Mouse (Mus musculus): Measurements from ENCODE around the gene Bri3bp. TPM values are rescaled to one million over a fixed set of nuclear protein-coding genes. Genes with fewer than 3 reads are reported as not detected.
"Not testable (repeated sequence)": the region's sequence is repeated elsewhere in the genome, so short reads cannot be mapped to it uniquely, and the experiment has no call there.

The Bri3bp gene
- total RNA-seq (2014; rRNA removed; ENCODE audit: low replicate concordance) (27.8 and 41.5 TPM in 2 replicates), polyA plus RNA-seq (2015; fragmentation: Nextera tagmentation; extraction: Ambion mirVana) (59.2 and 65.8 TPM in 2 replicates)

DNA sequence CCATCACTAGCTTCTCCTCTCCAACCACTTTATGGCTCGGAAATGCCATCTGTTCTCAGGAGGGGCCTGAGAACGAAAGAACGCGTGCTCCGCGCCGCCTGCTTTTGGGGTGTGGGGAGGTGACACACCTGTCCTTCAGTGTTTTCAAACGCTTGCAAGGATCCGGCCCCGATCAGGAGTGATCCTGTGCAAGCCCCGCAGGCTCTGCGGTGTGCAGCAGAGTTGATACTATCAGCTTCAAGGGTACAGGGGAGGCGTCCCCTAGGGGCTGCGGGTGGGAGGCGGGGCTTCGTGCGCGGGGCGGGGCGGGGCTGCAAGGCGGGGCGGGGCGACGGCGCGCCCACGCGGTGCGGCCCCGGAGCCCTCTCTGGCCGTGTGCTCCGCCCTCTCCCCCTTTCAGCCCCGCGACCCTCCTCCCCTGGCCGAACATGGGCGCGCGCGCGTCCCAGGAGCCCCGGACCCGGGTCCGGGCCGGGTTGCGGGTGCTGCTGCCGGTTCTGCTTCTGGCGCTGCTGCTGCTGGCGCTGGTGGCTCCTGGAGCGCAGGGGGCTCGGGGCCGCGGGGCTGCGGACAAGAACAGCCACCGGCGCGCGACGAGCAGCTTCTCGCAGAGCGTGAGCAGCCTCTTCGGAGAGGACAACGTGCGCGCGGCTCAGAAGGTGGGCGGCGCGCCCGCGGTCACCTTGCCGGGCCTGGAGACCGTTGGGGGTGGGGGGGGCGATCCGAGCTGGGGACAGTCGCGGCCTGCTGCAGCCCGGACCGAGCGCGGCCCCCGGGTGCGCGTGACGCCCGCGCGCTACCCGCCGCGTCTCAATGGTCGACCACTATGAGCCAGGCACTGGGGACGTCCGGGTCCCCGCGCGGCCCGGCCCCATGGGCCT is at the start of gene Bri3bp:
TSS of gene Bri3bp (plus strand) at position 335 of the 881 bp plus-strand sequence.
- H3K4me3 ChIP-seq (ENCODE audit: low read depth, low read length): peak within 1 kb of the TSS; percentile 96
- TF ChIP-seq EP300 (IDR thresholded peaks at IDR 0.05; ENCODE audit: low read depth) (no peak), CTCF (IDR thresholded peaks at IDR 0.05; ENCODE audit: low read depth) (no peak)
- DNase-seq (ENCODE audit: low spot score) (peak; percentile 60), ATAC-seq (ENCODE audit: insufficient read depth, low read depth) (peak; percentile 90)
- H3K4me2 ChIP-seq (ENCODE audit: low read depth, low read length): peak within 1 kb of the TSS; percentile 94
- peak within 1 kb of the TSS; percentile 85 for H3K9ac ChIP-seq (replicated peaks; ENCODE audit: low read depth, low read length)
- no peaks in the 10 kb centered on the region for H3K9me3 ChIP-seq (replicated peaks; ENCODE audit: control insufficient read depth, low read length)
- WGBS: 1% methylated on average over 63 of the region's 97 CpGs
- H3K4me1 ChIP-seq (ENCODE audit: control insufficient read depth, insufficient read depth): peaks cover 4% of the 10 kb centered on the region; the same call in 1 of the 2 replicates
- H3K27me3 ChIP-seq (ENCODE audit: control insufficient read depth, insufficient read depth, low read length): no peaks in the 10 kb centered on the region
- peak within 1 kb of the TSS; percentile 92 for H3K27ac ChIP-seq (ENCODE audit: low read depth)
- H3K36me3 ChIP-seq (replicated peaks; ENCODE audit: control insufficient read depth, insufficient read depth, low read length): no peaks in the 10 kb centered on the region

DNA sequence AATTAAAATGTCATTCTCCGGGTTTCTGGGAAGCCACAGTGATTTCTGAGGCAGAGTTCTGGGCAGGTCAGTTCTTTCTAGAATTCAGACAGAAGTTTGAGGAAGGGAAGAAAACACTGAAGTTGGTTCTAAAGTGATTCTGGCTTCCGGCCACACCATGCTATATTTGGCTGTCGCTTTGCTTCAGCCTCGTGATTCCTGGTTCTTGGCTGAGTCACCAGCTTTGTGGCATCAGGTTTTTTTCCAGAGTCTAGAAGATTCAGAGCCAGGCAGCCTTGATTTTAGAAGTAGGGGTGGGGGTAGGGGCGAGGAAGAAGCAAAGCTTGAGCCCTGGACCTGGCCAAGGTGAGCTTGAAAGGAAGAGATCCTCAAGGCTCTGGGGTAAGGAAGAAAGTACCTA is 49.8 kb upstream of the Bri3bp start:
- Histone ChIP-seq H3K9me3 (replicated peaks; ENCODE audit: control insufficient read depth, low read length) (no peaks in the 10 kb centered on the region), H3K4me3 (ENCODE audit: low read depth, low read length) (no peak overlapping the region), H3K36me3 (replicated peaks; ENCODE audit: control insufficient read depth, insufficient read depth, low read length) (0 out of 2 replicates have a peak, but pooled peaks cover 6% of the 10 kb centered on the region), H3K27me3 (ENCODE audit: control insufficient read depth, insufficient read depth, low read length) (no peaks in the 10 kb centered on the region), H3K27ac (ENCODE audit: low read depth) (peak overlapping the region; percentile 97), H3K9ac (replicated peaks; ENCODE audit: low read depth, low read length) (peak overlapping the region; percentile 44; the same call in 1 of the 2 replicates), H3K4me2 (ENCODE audit: low read depth, low read length) (peak overlapping the region; percentile 45), H3K4me1 (ENCODE audit: control insufficient read depth, insufficient read depth) (peaks cover 25% of the 10 kb centered on the region)
- TF ChIP-seq CTCF (IDR thresholded peaks at IDR 0.05; ENCODE audit: low read depth) (no peak), EP300 (IDR thresholded peaks at IDR 0.05; ENCODE audit: low read depth) (peak; percentile 81)
- WGBS: 27% methylated on average over 5 of the region's 5 CpGs
- DNase-seq (ENCODE audit: low spot score) (peak; percentile 91), ATAC-seq (ENCODE audit: insufficient read depth, low read depth) (no peak)

DNA sequence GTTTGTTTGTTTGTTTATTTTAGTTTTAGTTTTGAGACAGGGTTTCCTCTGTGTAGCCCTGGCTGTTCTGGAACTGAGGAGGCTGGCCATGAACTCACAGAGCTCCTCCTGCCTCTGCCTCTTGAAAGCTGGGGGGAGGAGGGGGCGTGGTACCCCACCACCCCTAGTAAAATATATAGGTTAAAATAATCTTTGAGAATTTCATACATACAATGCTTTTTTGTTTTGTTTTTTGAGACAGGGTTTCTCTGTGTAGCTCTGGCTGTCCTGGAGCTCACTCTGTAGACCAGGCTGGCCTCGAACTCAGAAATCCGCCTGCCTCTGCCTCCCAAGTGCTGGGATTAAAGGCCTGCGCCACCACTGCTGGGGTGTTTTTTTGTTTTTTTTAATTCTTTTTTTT is 49.2 kb upstream of the Bri3bp start:
- Histone ChIP-seq H3K4me2 (ENCODE audit: low read depth, low read length) (peak overlapping the region; percentile 45), H3K4me3 (ENCODE audit: low read depth, low read length) (0 out of 2 replicates have a peak overlapping the region, but pooled peaks have one; percentile 19), H3K27ac (ENCODE audit: low read depth) (peak overlapping the region; percentile 97), H3K9ac (replicated peaks; ENCODE audit: low read depth, low read length) (peak overlapping the region; percentile 32; the same call in 1 of the 2 replicates), H3K4me1 (ENCODE audit: control insufficient read depth, insufficient read depth) (peaks cover 25% of the 10 kb centered on the region)
- WGBS: 93% methylated on average over 4 of the region's 4 CpGs
- H3K36me3 ChIP-seq (replicated peaks; ENCODE audit: control insufficient read depth, insufficient read depth, low read length); H3K27me3 ChIP-seq (ENCODE audit: control insufficient read depth, insufficient read depth, low read length); ATAC-seq (ENCODE audit: insufficient read depth, low read depth); H3K9me3 ChIP-seq (replicated peaks; ENCODE audit: control insufficient read depth, low read length); DNase-seq (ENCODE audit: low spot score): not testable (repeated sequence)

DNA sequence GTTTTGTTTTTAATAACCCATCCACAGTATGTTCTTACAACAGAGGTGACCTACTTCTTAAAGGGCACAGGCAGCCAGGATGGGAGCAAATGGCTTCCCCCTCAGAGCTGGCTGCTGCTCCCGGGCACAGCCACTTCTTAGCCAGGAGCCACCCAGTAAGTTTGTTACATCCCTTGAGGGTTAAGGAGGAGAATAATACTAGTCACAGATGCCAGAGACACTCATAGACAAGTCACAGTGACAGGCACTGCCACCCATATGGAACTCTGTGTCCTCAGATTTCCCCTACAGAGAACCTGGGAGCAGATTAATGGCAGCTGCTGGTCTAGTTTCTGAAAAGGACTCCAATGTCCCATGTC is 48.8 kb upstream of the Bri3bp start:
- Histone ChIP-seq H3K27ac (ENCODE audit: low read depth) (peak overlapping the region; percentile 97), H3K27me3 (ENCODE audit: control insufficient read depth, insufficient read depth, low read length) (no peaks in the 10 kb centered on the region), H3K4me1 (ENCODE audit: control insufficient read depth, insufficient read depth) (peaks cover 25% of the 10 kb centered on the region), H3K4me2 (ENCODE audit: low read depth, low read length) (peak overlapping the region; percentile 34), H3K36me3 (replicated peaks; ENCODE audit: control insufficient read depth, insufficient read depth, low read length) (0 out of 2 replicates have a peak, but pooled peaks cover 6% of the 10 kb centered on the region), H3K9me3 (replicated peaks; ENCODE audit: control insufficient read depth, low read length) (no peaks in the 10 kb centered on the region), H3K4me3 (ENCODE audit: low read depth, low read length) (peak overlapping the region; percentile 19; the same call in 1 of the 2 replicates), H3K9ac (replicated peaks; ENCODE audit: low read depth, low read length) (peak overlapping the region; percentile 32; the same call in 1 of the 2 replicates)
- no peak for DNase-seq (ENCODE audit: low spot score)
- WGBS: 13% methylated on average over 1 of the region's 1 CpGs
- TF ChIP-seq CTCF (IDR thresholded peaks at IDR 0.05; ENCODE audit: low read depth) (no peak), EP300 (IDR thresholded peaks at IDR 0.05; ENCODE audit: low read depth) (no peak)
- ATAC-seq (ENCODE audit: insufficient read depth, low read depth): no peak

DNA sequence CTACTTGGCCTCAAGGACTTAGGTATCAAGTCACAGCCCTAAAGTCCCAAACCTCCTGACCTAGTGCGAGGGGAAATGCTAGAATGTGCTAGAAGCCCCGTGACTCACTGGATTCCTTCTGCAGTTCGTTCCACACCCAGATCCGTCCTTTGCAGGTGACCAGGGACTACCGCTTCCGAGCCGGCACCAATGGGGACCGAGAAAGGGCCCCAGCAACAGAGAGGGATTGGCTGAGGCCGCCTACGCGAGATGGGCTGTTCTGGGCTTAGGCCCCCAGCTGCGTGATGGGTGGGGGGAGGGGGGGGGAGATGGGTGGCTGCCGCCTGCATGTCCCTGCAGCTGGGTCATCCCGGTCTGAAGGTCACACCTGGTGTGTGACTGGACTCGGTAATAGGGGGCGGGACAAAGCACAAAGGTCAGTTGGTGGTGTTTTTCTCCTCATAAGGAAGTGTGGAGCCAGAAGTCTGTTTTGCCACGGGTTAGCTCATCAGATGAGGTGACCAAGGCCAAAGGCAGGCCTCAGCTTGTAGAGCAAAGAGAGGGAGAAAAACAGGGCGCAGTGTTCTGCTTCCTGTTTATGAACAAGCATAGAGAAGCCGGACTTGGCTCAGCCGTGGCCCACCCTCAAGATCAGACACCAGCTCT is 48.3 kb upstream of the Bri3bp start:
- Histone ChIP-seq H3K4me2 (ENCODE audit: low read depth, low read length) (peak overlapping the region; percentile 48), H3K4me3 (ENCODE audit: low read depth, low read length) (peak overlapping the region; percentile 19), H3K9ac (replicated peaks; ENCODE audit: low read depth, low read length) (peak overlapping the region; percentile 39), H3K27me3 (ENCODE audit: control insufficient read depth, insufficient read depth, low read length) (no peaks in the 10 kb centered on the region), H3K36me3 (replicated peaks; ENCODE audit: control insufficient read depth, insufficient read depth, low read length) (0 out of 2 replicates have a peak, but pooled peaks cover 5% of the 10 kb centered on the region), H3K9me3 (replicated peaks; ENCODE audit: control insufficient read depth, low read length) (no peaks in the 10 kb centered on the region), H3K27ac (ENCODE audit: low read depth) (peak overlapping the region; percentile 97), H3K4me1 (ENCODE audit: control insufficient read depth, insufficient read depth) (peaks cover 25% of the 10 kb centered on the region)
- under 1% methylated on average over 20 of the region's 20 CpGs for WGBS
- TF ChIP-seq CTCF (IDR thresholded peaks at IDR 0.05; ENCODE audit: low read depth) (no peak), EP300 (IDR thresholded peaks at IDR 0.05; ENCODE audit: low read depth) (peak; percentile 93)
- peak; percentile 99 for DNase-seq (ENCODE audit: low spot score)
- peak; percentile 89 for ATAC-seq (ENCODE audit: insufficient read depth, low read depth)
